Comparison of ENCODE assay signal across 26 mouse cellular contexts in the genomic region with DNA sequence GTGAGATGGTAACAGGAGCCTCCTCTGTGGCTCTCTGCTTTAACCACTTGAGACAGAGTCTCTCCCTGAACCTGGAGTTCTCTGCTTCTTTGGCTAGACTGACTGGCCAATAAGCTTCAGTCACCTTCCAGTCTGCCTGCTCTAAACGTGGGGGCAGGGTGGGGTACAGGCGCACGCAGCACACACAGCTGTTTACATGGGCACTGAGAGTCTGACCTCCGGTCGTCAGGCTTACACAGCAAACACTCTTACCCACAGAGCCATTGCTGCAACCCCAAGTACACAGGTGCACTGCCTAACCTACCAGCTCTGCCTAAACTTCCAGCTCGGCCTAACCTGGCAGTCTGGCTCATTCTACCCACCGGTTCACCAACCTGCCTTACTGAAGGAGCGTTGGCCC. TPM values are rescaled to one million over a fixed set of nuclear protein-coding genes. Genes with fewer than 3 reads are reported as not detected.
DNase-seq lines count a peak whose midpoint lies in the region; ATAC-seq and TF ChIP-seq lines count a peak whose summit lies in the region.
"Had no signal": no experiment of that assay in that cellular context is flagged by ENCODE, and none has a peak within 500 bp of the region (broad histone marks: within the 10 kb centered on the region; RNA-seq: fewer than 3 reads in every experiment).

No protein-coding gene starts in this region.

- no peak for TF ChIP-seq EP300 in liver, embryonic 14.5 days (IDR thresholded peaks at IDR 0.05; ENCODE audit: low read depth)

- peak; percentile 34 to 48 for DNase-seq in lung, adult 18-20 months
- DNase-seq in lung, postnatal 4 days, result no peak
- no peak for DNase-seq in liver, embryonic 14.5 days (ENCODE audit: low read depth in 3 of 3, low spot score in 3 of 3)
- DNase-seq in heart, embryonic 10.5 days (ENCODE audit: low spot score), result no peak
- DNase-seq in natural killer cell, adult 2 months (ENCODE audit: low spot score in 2 of 2), result no peak
- DNase-seq: adrenal gland, postnatal 10 days; adrenal gland, postnatal 36 days; cerebellum, adult 18-20 months; cerebellum, adult 9-10 months; cerebellum, postnatal 14 days; gastrocnemius, postnatal 10 days; gastrocnemius, postnatal 36 days; heart, adult 2 months; heart, postnatal 10 days; heart, postnatal 36 days had no signal

- H3K4me2 ChIP-seq in liver, embryonic 14.5 days (ENCODE audit: low read depth), result no peak overlapping the region
- H3K4me2 ChIP-seq in liver, embryonic 16.5 days (ENCODE audit: low read depth, low read length), result no peak overlapping the region
- H3K4me2 ChIP-seq: forebrain, embryonic 13.5 days; heart, embryonic 12.5 days; heart, embryonic 15.5 days; hindbrain, embryonic 13.5 days had no signal

- H3K9ac ChIP-seq in liver, embryonic 14.5 days (replicated peaks), result no peak overlapping the region
- H3K9ac ChIP-seq in liver, embryonic 16.5 days (ENCODE audit: low read depth, low read length), result no peak overlapping the region
- H3K9ac ChIP-seq: forebrain, embryonic 13.5 days; heart, embryonic 12.5 days; heart, embryonic 15.5 days; hindbrain, embryonic 13.5 days had no signal

- H3K27me3 ChIP-seq in liver, embryonic 14.5 days (ENCODE audit: control insufficient read depth, insufficient read depth, low read length), result no peaks in the 10 kb centered on the region
- no peaks in the 10 kb centered on the region for H3K27me3 ChIP-seq in liver, embryonic 16.5 days (ENCODE audit: control insufficient read depth, insufficient read depth, low read depth, low read length)
- H3K27me3 ChIP-seq in heart, embryonic 10.5 days (ENCODE audit: insufficient read depth, poor library complexity, severe bottlenecking), result peaks cover 11% of the 10 kb centered on the region; the same call in 1 of the 2 replicates
- H3K27me3 ChIP-seq: forebrain, embryonic 13.5 days; heart, embryonic 12.5 days; heart, embryonic 15.5 days; hindbrain, embryonic 13.5 days had no signal

- 0 out of 2 replicates have a peak, but pooled peaks have one; percentile 47 for ATAC-seq in liver, embryonic 14.5 days (ENCODE audit: insufficient read depth)
- ATAC-seq in liver, embryonic 16.5 days (ENCODE audit: low read depth), result peak; percentile 85
- ATAC-seq: activated CD4-positive, CD25-positive, alpha-beta regulatory T cell, adult 4 months; CD4-positive, CD25-positive, alpha-beta regulatory T cell, adult 4 months; forebrain, embryonic 13.5 days; forebrain, embryonic 16.5 days; hindbrain, embryonic 16.5 days had no signal

- no peak for TF ChIP-seq CTCF in liver, embryonic 14.5 days (IDR thresholded peaks at IDR 0.05; ENCODE audit: low read depth)

- no peaks in the 10 kb centered on the region for H3K9me3 ChIP-seq in liver, embryonic 14.5 days (ENCODE audit: control insufficient read depth, low read length)
- no peaks in the 10 kb centered on the region for H3K9me3 ChIP-seq in liver, embryonic 16.5 days (replicated peaks; ENCODE audit: control insufficient read depth, low read length)
- no peaks in the 10 kb centered on the region for H3K9me3 ChIP-seq in heart, embryonic 10.5 days
- H3K9me3 ChIP-seq: forebrain, embryonic 10.5 days; forebrain, embryonic 13.5 days; heart, embryonic 12.5 days; heart, embryonic 15.5 days; hindbrain, embryonic 10.5 days; hindbrain, embryonic 13.5 days had no signal

- H3K27ac ChIP-seq in liver, embryonic 14.5 days, result no peak overlapping the region
- H3K27ac ChIP-seq in liver, embryonic 16.5 days (ENCODE audit: low read length), result no peak overlapping the region
- no peak overlapping the region for H3K27ac ChIP-seq in heart, embryonic 10.5 days
- H3K27ac ChIP-seq: forebrain, embryonic 10.5 days; forebrain, embryonic 13.5 days; heart, adult 2 months; heart, embryonic 15.5 days; hindbrain, embryonic 10.5 days; hindbrain, embryonic 13.5 days had no signal

- 59% methylated on average over 8 of the region's 8 CpGs for WGBS in liver, embryonic 14.5 days (ENCODE audit: insufficient replicate concordance)
- WGBS in liver, embryonic 16.5 days (ENCODE audit: insufficient replicate concordance), result 51% methylated on average over 8 of the region's 8 CpGs
- 71% methylated on average over 8 of the region's 8 CpGs for WGBS in heart, embryonic 10.5 days

- H3K4me3 ChIP-seq in liver, embryonic 14.5 days (ENCODE audit: insufficient read depth in 1 of 2, low read depth in 2 of 2, low read length in 2 of 2), result no peak overlapping the region
- H3K4me3 ChIP-seq in liver, embryonic 16.5 days (ENCODE audit: low read depth, low read length), result no peak overlapping the region
- no peak overlapping the region for H3K4me3 ChIP-seq in heart, embryonic 10.5 days
- H3K4me3 ChIP-seq: forebrain, embryonic 10.5 days; forebrain, embryonic 13.5 days; heart, adult 2 months; heart, embryonic 12.5 days; heart, embryonic 15.5 days; hindbrain, embryonic 10.5 days; hindbrain, embryonic 13.5 days had no signal

- no peaks in the 10 kb centered on the region for H3K4me1 ChIP-seq in liver, embryonic 14.5 days (replicated peaks; ENCODE audit: control insufficient read depth in 2 of 2, insufficient read depth in 2 of 2, low read length in 1 of 2)
- H3K4me1 ChIP-seq in liver, embryonic 16.5 days (ENCODE audit: control insufficient read depth, low read depth, low read length), result no peaks in the 10 kb centered on the region
- peaks cover 30% of the 10 kb centered on the region for H3K4me1 ChIP-seq in heart, embryonic 10.5 days

- H3K36me3 ChIP-seq in liver, embryonic 14.5 days (replicated peaks; ENCODE audit: control insufficient read depth, insufficient read depth, low read depth), result no peaks in the 10 kb centered on the region
- no peaks in the 10 kb centered on the region for H3K36me3 ChIP-seq in liver, embryonic 16.5 days (ENCODE audit: control insufficient read depth, insufficient read depth)
- no peaks in the 10 kb centered on the region for H3K36me3 ChIP-seq in heart, embryonic 10.5 days
- H3K36me3 ChIP-seq: forebrain, embryonic 10.5 days; heart, embryonic 12.5 days; heart, embryonic 15.5 days; hindbrain, embryonic 10.5 days had no signal

RNA-seq across cellular contexts. Expression of a gene that starts 50.5 kb away (rescaled TPM):
- 75.5 and 93.7 TPM in 2 replicates for polyA plus RNA-seq in liver, embryonic 14.5 days (2012; rRNA removed)
- polyA plus RNA-seq in liver, embryonic 14.5 days (2014; fragmentation: Nextera tagmentation; extraction: Ambion mirVana), result 114 and 118 TPM in 2 replicates
- polyA plus RNA-seq in liver, embryonic 16.5 days (2015; fragmentation: Nextera tagmentation; extraction: Ambion mirVana), result 103 and 111 TPM in 2 replicates
- 288 and 313 TPM in 2 replicates for polyA plus RNA-seq in heart, embryonic 10.5 days (2016; fragmentation: Nextera tagmentation; extraction: Ambion mirVana)

Comparison
In these comparisons a context has a peak if more than half of its experiments do, and no peak if none do; other contexts are left out.
1. DNase-seq: peak in lung, adult 18-20 months (2 of 2); none in lung, postnatal 4 days (0 of 2), liver, embryonic 14.5 days (0 of 3), heart, embryonic 10.5 days (single experiment) and natural killer cell, adult 2 months (0 of 2).